Mouse (Mus musculus) embryonic facial prominence, embryonic 13.5 days (tissue): ENCODE measurements at regions not wholly inside any gene's neighbourhood (a gene's known extent, or its start where the extent isn't known, plus 50 kb on each side); places are given as distances from the start of the nearest gene placed in this dataset.

Experiments
- ATAC-seq: fragments of 200-750 bp; cut with Nextera tagmentation; 2 replicates; pipeline ENCODE4 v1.8.0; 2017; ENCODE audit warnings: low read depth; ENCODE audit not compliant: insufficient number of reproducible peaks, insufficient read depth, low FRiP score, low TSS enrichment
- H3K27ac ChIP-seq: fragments of 300-500 bp; sonication (generic); 2 replicates; pipeline ENCODE4 v1.5.1; 2015; ENCODE audit warnings: moderate library complexity, mild to moderate bottlenecking, inconsistent platforms
- H3K27me3 ChIP-seq: fragments of 300-500 bp; sonication (generic); 2 replicates; pipeline ENCODE4 v1.6.1; 2015; ENCODE audit warnings: mild to moderate bottlenecking, inconsistent platforms
- H3K36me3 ChIP-seq: fragments of 300-500 bp; sonication (generic); 2 replicates; pipeline ENCODE4 v1.6.1; 2015; ENCODE audit warnings: mild to moderate bottlenecking, inconsistent platforms
- H3K4me1 ChIP-seq: fragments of 300-500 bp; sonication (generic); 2 replicates; pipeline ENCODE4 v1.6.1; 2015; ENCODE audit warnings: inconsistent platforms
- H3K4me2 ChIP-seq: fragments of 300-500 bp; sonication (generic); 2 replicates; pipeline ENCODE4 v1.6.1; 2015; ENCODE audit warnings: moderate library complexity, mild to moderate bottlenecking, inconsistent platforms
- H3K4me3 ChIP-seq: fragments of 300-500 bp; sonication (generic); 2 replicates; pipeline ENCODE4 v1.5.1; 2015; ENCODE audit warnings: mild to moderate bottlenecking, inconsistent platforms
- H3K9ac ChIP-seq: fragments of 300-500 bp; sonication (generic); 2 replicates; pipeline ENCODE4 v1.6.1; 2015; ENCODE audit warnings: mild to moderate bottlenecking, inconsistent platforms
- H3K9me3 ChIP-seq: fragments of 300-500 bp; sonication (generic); 2 replicates; pipeline ENCODE4 v1.6.1; 2016; ENCODE audit warnings: inconsistent platforms
- WGBS: fragments of 180-500 bp; shearing (Covaris S2); methylation state at CpG from one replicate; pipeline ENCODE4 v1.1.7; 2015; ENCODE audit warnings: mixed read lengths; 5-methylcytosine and 5-hydroxymethylcytosine counted together

DNA sequence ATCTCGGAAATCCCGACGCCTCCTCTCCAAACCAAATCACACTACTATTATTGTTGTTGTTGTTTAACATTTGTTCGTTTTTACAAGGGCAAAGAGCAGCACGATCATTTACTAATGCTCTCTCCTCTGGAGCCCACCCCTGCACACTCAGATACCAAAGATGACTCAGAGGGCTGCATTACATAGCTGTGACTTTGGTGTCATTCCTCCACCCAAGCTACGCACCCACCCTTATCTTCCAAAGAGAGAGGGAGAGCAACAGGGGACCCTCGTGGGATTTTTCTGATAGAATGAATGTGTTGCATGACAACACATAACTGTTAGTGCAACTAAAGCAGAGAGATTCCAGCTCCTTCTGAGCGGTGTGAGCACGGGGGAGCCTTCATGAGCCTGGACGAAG, 50.8 kb upstream of the Tspan2 start:
- Histone ChIP-seq H3K4me2 (no peak overlapping the region), H3K4me1 (peaks cover 30% of the 10 kb centered on the region), H3K27ac (no peak overlapping the region; the same call in 1 of the 2 replicates), H3K9me3 (no peaks in the 10 kb centered on the region), H3K27me3 (no peaks in the 10 kb centered on the region), H3K9ac (no peak overlapping the region), H3K4me3 (no peak overlapping the region), H3K36me3 (no peaks in the 10 kb centered on the region)
- 64% methylated on average over 10 of the region's 10 CpGs for WGBS
- ATAC-seq: no peak
